Mouse (Mus musculus) kidney, postnatal 10 days (tissue): ENCODE measurements around the gene Stn1.
A peak's percentile ranks its signal among the peaks of the same experiment; 100 is the strongest.

Experiments used
- DNase-seq: peaks from one replicate; pipeline ENCODE4 v3.0.0; 2021; ENCODE audit warnings: mixed read lengths

Stn1 gene

GRCm38 (mm10) chr19:47468750-47469149, 68.6 kb downstream of the Stn1 start:
- DNase-seq = no peak

- no peak for DNase-seq
These were observed 70.5 kb downstream of the Stn1 start for GRCm38 (mm10) chr19:47466775-47467174.

GRCm38 (mm10) chr19:47465467-47465866, 71.8 kb downstream of the Stn1 start:
- no peak for DNase-seq

- peak; percentile 84 for DNase-seq
These were observed 72.7 kb downstream of the Stn1 start, which contains the start of gene Sh3pxd2a for GRCm38 (mm10) chr19:47464304-47465241. Gene Sh3pxd2a (minus strand): TSS chr19:47464401.

- DNase-seq = peak; percentile 91
These were observed 73.5 kb downstream of the Stn1 start for GRCm38 (mm10) chr19:47463636-47464303.

GRCm38 (mm10) chr19:47463206-47463605, 74.1 kb downstream of the Stn1 start:
- DNase-seq = no peak

- DNase-seq = no peak
These were observed 74.6 kb downstream of the Stn1 start for GRCm38 (mm10) chr19:47462725-47463124.

GRCm38 (mm10) chr19:47461838-47462237, 75.5 kb downstream of the Stn1 start:
- DNase-seq = no peak

- no peak for DNase-seq
These were observed 75.9 kb downstream of the Stn1 start for GRCm38 (mm10) chr19:47461386-47461785.

- DNase-seq = no peak
These were observed 77.0 kb downstream of the Stn1 start for GRCm38 (mm10) chr19:47460120-47460960.

GRCm38 (mm10) chr19:47459214-47459613, 78.1 kb downstream of the Stn1 start:
- no peak for DNase-seq

- no peak for DNase-seq
These were observed 78.7 kb downstream of the Stn1 start for GRCm38 (mm10) chr19:47458504-47459161.

- DNase-seq = peak; percentile 47
These were observed 79.4 kb downstream of the Stn1 start for GRCm38 (mm10) chr19:47457711-47458503.

- DNase-seq = no peak
These were observed 81.3 kb downstream of the Stn1 start for GRCm38 (mm10) chr19:47456021-47456420.

GRCm38 (mm10) chr19:47455001-47455755, 82.1 kb downstream of the Stn1 start:
- DNase-seq = peak; percentile 55

- DNase-seq = no peak
These were observed 82.9 kb downstream of the Stn1 start for GRCm38 (mm10) chr19:47454167-47455000.

GRCm38 (mm10) chr19:47453352-47453751, 84.0 kb downstream of the Stn1 start:
- DNase-seq = no peak

GRCm38 (mm10) chr19:47452682-47453081, 84.6 kb downstream of the Stn1 start:
- peak; percentile 76 for DNase-seq

GRCm38 (mm10) chr19:47452211-47452610, 85.1 kb downstream of the Stn1 start:
- DNase-seq = peak; percentile 59
